Mouse (Mus musculus) hindbrain, embryonic 16.5 days (tissue): Measurements from ENCODE around the gene Wdr18. TPM values are rescaled to one million over a fixed set of nuclear protein-coding genes. Genes with fewer than 3 reads are reported as not detected.
A peak's percentile ranks its signal among the peaks of the same experiment; 100 is the strongest.

Experiments
- ATAC-seq: fragments of 200-750 bp; cut with Nextera tagmentation; 2 replicates; pipeline ENCODE4 v1.8.0; 2017; ENCODE audit warnings: moderate TSS enrichment, moderate library complexity
- H3K27ac ChIP-seq: fragments of 300-500 bp; sonication (generic); 2 replicates; pipeline ENCODE4 v1.5.1; 2014; ENCODE audit warnings: low read depth, mild to moderate bottlenecking, control low read depth, low read length, moderate library complexity
- H3K27me3 ChIP-seq: fragments of 300-500 bp; sonication (generic); replicated peaks from 2 replicates; pipeline ENCODE4 v1.6.1; 2014; ENCODE audit warnings: low read length; ENCODE audit not compliant: control insufficient read depth, insufficient read depth
- H3K36me3 ChIP-seq: fragments of 300-500 bp; sonication (generic); 2 replicates; pipeline ENCODE4 v1.6.1; 2014; ENCODE audit warnings: mild to moderate bottlenecking, low read length, moderate library complexity, mixed read lengths; ENCODE audit not compliant: control insufficient read depth, insufficient read depth
- H3K4me1 ChIP-seq: fragments of 300-500 bp; sonication (generic); 2 replicates; pipeline ENCODE4 v1.6.1; 2014; ENCODE audit warnings: low read depth, low read length; ENCODE audit not compliant: control insufficient read depth, insufficient read depth
- H3K4me2 ChIP-seq: fragments of 300-500 bp; sonication (generic); 2 replicates; pipeline ENCODE4 v1.6.1; 2014; ENCODE audit warnings: mild to moderate bottlenecking, low read length, control low read depth, moderate library complexity
- H3K4me3 ChIP-seq: fragments of 300-500 bp; sonication (generic); 2 replicates; pipeline ENCODE4 v1.5.1; 2014; ENCODE audit warnings: mild to moderate bottlenecking, low read length, control low read depth, moderate library complexity
- H3K9ac ChIP-seq: fragments of 300-500 bp; sonication (generic); 2 replicates; pipeline ENCODE4 v1.6.1; 2014; ENCODE audit warnings: low read depth, mild to moderate bottlenecking, control low read depth, low read length, moderate library complexity
- H3K9me3 ChIP-seq: fragments of 300-500 bp; sonication (generic); 2 replicates; pipeline ENCODE4 v1.6.1; 2014; ENCODE audit warnings: mild to moderate bottlenecking, low read length, moderate library complexity; ENCODE audit not compliant: control insufficient read depth
- WGBS: fragments of 180-500 bp; shearing (Covaris S2); extraction: QIAGEN DNeasy Blood & Tissue Kit; methylation state at CpG from one replicate; pipeline ENCODE4 v1.1.7; 2014; 5-methylcytosine and 5-hydroxymethylcytosine counted together
- polyA plus RNA-seq: library from polyadenylated mRNA; unstranded; fragments of >200 nt; fragmentation: Nextera tagmentation; extraction: Ambion mirVana; gene quantifications from 2 replicates; pipeline ENCODE4 v1.2.1, GENCODE M21; 2015

Wdr18 gene
- polyA plus RNA-seq, 1 experiment from 2014 or later = 102 TPM

- Histone ChIP-seq H3K4me2 (peak overlapping the region; percentile 24; the same call in 1 of the 2 replicates), H3K9me3 (no peaks in the 10 kb centered on the region), H3K4me1 (peaks cover 36% of the 10 kb centered on the region), H3K9ac (peak overlapping the region; percentile 47), H3K36me3 (no peaks in the 10 kb centered on the region), H3K27me3 (peaks cover 55% of the 10 kb centered on the region), H3K4me3 (peak overlapping the region; percentile 7; the same call in 1 of the 2 replicates), H3K27ac (no peak overlapping the region)
- no peak for ATAC-seq
- WGBS = 4% methylated on average over 35 of the region's 35 CpGs
Measured at GRCm38 (mm10) chr10:79918231-79919078, 41.5 kb upstream of the Wdr18 start.

GRCm38 (mm10) chr10:79919251-79919849, 40.6 kb upstream of the Wdr18 start:
- Histone ChIP-seq H3K4me1 (peaks cover 31% of the 10 kb centered on the region), H3K4me2 (no peak overlapping the region), H3K4me3 (no peak overlapping the region), H3K36me3 (no peaks in the 10 kb centered on the region), H3K9ac (no peak overlapping the region), H3K27ac (no peak overlapping the region), H3K27me3 (peaks cover 56% of the 10 kb centered on the region), H3K9me3 (no peaks in the 10 kb centered on the region)
- 3% methylated on average over 18 of the region's 21 CpGs for WGBS
- no peak for ATAC-seq

- no peaks in the 10 kb centered on the region for H3K9me3 ChIP-seq
- peak overlapping the region; percentile 37; the same call in 1 of the 2 replicates for H3K4me3 ChIP-seq
- peak overlapping the region; percentile 55 for H3K4me2 ChIP-seq
- no peak for ATAC-seq
- no peaks in the 10 kb centered on the region for H3K36me3 ChIP-seq
- H3K4me1 ChIP-seq = peaks cover 23% of the 10 kb centered on the region
- H3K27me3 ChIP-seq = peaks cover 56% of the 10 kb centered on the region
- no peak overlapping the region for H3K9ac ChIP-seq
- WGBS = 12% methylated on average over 26 of the region's 26 CpGs
- H3K27ac ChIP-seq = no peak overlapping the region
Measured at GRCm38 (mm10) chr10:79920056-79920890, 39.7 kb upstream of the Wdr18 start.

GRCm38 (mm10) chr10:79920958-79921535, 38.9 kb upstream of the Wdr18 start, which contains the start of gene R3hdm4:
Gene R3hdm4, minus strand, starts transcription at chr10:79921208.
- Histone ChIP-seq H3K27me3 (peaks cover 56% of the 10 kb centered on the region), H3K36me3 (no peaks in the 10 kb centered on the region), H3K9ac (peak within 1 kb of the TSS; percentile 54), H3K27ac (no peak within 1 kb of the TSS), H3K4me3 (peak within 1 kb of the TSS; percentile 37), H3K9me3 (no peaks in the 10 kb centered on the region), H3K4me2 (peak within 1 kb of the TSS; percentile 55), H3K4me1 (peaks cover 22% of the 10 kb centered on the region)
- no peak for ATAC-seq
- 4% methylated on average over 39 of the region's 41 CpGs for WGBS

- Histone ChIP-seq H3K27ac (no peak overlapping the region), H3K27me3 (peaks cover 56% of the 10 kb centered on the region), H3K4me1 (peaks cover 25% of the 10 kb centered on the region), H3K36me3 (no peaks in the 10 kb centered on the region), H3K4me3 (peak overlapping the region; percentile 37), H3K4me2 (peak overlapping the region; percentile 55), H3K9me3 (no peaks in the 10 kb centered on the region), H3K9ac (peak overlapping the region; percentile 54)
- no peak for ATAC-seq
- WGBS = 1% methylated on average over 33 of the region's 34 CpGs
Measured at GRCm38 (mm10) chr10:79921572-79921971, 38.4 kb upstream of the Wdr18 start.

- Histone ChIP-seq H3K36me3 (no peaks in the 10 kb centered on the region), H3K9ac (no peak overlapping the region), H3K4me1 (peaks cover 39% of the 10 kb centered on the region), H3K4me2 (peak overlapping the region; percentile 18), H3K27me3 (peaks cover 31% of the 10 kb centered on the region), H3K4me3 (no peak overlapping the region), H3K9me3 (no peaks in the 10 kb centered on the region), H3K27ac (no peak overlapping the region)
- ATAC-seq = no peak
- WGBS = 10% methylated on average over 29 of the region's 29 CpGs
Measured at GRCm38 (mm10) chr10:79924998-79925784, 34.8 kb upstream of the Wdr18 start.

- Histone ChIP-seq H3K9me3 (no peaks in the 10 kb centered on the region), H3K36me3 (no peaks in the 10 kb centered on the region), H3K27me3 (peaks cover 23% of the 10 kb centered on the region), H3K4me1 (peaks cover 39% of the 10 kb centered on the region), H3K27ac (peak overlapping the region; percentile 84; the same call in 1 of the 2 replicates), H3K4me2 (peak overlapping the region; percentile 98), H3K9ac (peak overlapping the region; percentile 80), H3K4me3 (peak overlapping the region; percentile 71)
- 0 out of 2 replicates have a peak, but pooled peaks have one; percentile 0 for ATAC-seq
- WGBS = 9% methylated on average over 15 of the region's 15 CpGs
Measured at GRCm38 (mm10) chr10:79925785-79926490, 34.0 kb upstream of the Wdr18 start.
